Mouse (Mus musculus) megakaryocyte-erythroid progenitor cell, adult 5 weeks (primary cell): Measurements from ENCODE around the gene Ppp2r5b. TPM values are rescaled to one million over a fixed set of nuclear protein-coding genes. Genes with fewer than 3 reads are reported as not detected.

Experiments
- polyA plus RNA-seq: library from polyadenylated mRNA; stranded (reverse); fragments of >175 nt; gene quantifications from 2 replicates; pipeline ENCODE4 v1.2.3, GENCODE M21; 2012

Gene Ppp2r5b
- 17.7 and 17.9 TPM in 2 replicates for polyA plus RNA-seq

GRCm38 (mm10) chr19:6235084-6236052 is at the start of gene Ppp2r5b:
Ppp2r5b (minus strand) TSS chr19:6235872.

DNA sequence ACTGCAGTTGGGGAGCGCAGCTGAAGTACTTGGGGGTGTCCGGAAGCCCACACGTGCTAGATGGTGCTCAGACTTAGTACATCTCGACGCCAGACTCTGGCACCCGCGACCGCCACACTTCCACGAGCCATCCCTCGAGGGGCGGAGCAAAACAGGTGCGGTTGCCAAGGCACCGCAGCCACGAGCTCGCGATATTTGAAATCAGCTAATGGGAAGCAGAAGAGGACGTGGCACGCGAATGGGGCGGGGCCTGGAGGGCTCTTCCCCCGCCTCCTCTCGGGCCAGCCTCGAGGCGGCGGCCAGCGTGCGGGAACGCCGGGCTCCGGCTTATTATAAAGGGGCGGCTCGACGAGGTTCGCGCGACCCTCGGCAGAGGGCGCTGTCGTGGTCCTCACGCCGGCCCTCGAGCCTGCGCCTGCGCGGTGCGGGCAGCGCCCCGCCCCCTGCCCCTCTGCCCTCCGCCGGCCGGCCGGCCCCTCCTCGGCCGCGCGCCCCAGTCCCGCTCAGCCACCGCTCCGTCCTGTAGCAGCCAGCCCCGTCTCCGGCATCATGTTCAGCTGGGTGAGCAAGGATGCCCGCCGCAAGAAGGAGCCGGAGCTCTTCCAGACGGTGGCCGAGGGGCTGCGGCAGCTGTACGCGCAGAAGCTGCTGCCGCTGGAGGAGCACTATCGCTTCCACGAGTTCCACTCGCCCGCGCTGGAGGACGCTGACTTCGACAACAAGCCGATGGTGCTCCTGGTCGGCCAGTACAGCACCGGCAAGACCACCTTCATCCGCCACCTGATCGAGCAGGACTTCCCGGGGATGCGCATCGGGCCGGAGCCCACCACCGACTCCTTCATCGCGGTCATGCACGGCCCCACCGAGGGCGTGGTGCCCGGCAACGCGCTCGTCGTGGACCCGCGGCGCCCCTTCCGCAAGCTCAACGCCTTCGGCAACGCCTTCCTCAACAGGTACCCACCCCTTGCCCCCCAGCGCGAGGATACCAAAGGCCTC is 41.1 kb upstream of the Ppp2r5b start, which contains the start of gene Ehd1:
Gene Ehd1, plus strand, starts transcription at position 300 of the 996 bp plus-strand sequence.

GRCm38 (mm10) chr19:6241274-6242107 is 5.8 kb upstream of the Ppp2r5b start, which contains the start of gene Atg2a:
Atg2a (plus strand) TSS chr19:6241668.

GRCm38 (mm10) chr19:6226135-6226534 is 9.5 kb downstream of the Ppp2r5b start, which contains the start of gene Gpha2:
Gpha2 (plus strand) TSS chr19:6226380.

GRCm38 (mm10) chr19:6184131-6184530 is 51.5 kb downstream of the Ppp2r5b start, which contains the start of gene Majin:
Majin (plus strand) TSS chr19:6184388.

Other genes with a start within 250 kb of the Ppp2r5b start
- gene Slc22a20, start 249.7 kb downstream of the Ppp2r5b start, polyA plus RNA-seq, result not detected in 2 replicates
- 105 and 106 TPM in 2 replicates for gene Capn1, start 220.0 kb downstream of the Ppp2r5b start, polyA plus RNA-seq
- 167 and 179 TPM in 2 replicates for gene Syvn1, start 189.3 kb downstream of the Ppp2r5b start, polyA plus RNA-seq
- gene Mrpl49, start 178.1 kb downstream of the Ppp2r5b start, polyA plus RNA-seq, result 22.3 and 22.4 TPM in 2 replicates
- gene Fau, start 178.0 kb downstream of the Ppp2r5b start, polyA plus RNA-seq, result 4,552 and 5,111 TPM in 2 replicates
- gene Znhit2, start 174.7 kb downstream of the Ppp2r5b start, polyA plus RNA-seq, result 62.2 and 69.2 TPM in 2 replicates
- gene Tm7sf2, start 167.5 kb downstream of the Ppp2r5b start, polyA plus RNA-seq, result 10.4 and 10.7 TPM in 2 replicates
- 42.3 and 58.6 TPM in 2 replicates for gene Vps51, start 158.6 kb downstream of the Ppp2r5b start, polyA plus RNA-seq
- gene Tmem262, start 155.8 kb downstream of the Ppp2r5b start, polyA plus RNA-seq, result not detected in 2 replicates
- gene Gm28374, start 153.6 kb downstream of the Ppp2r5b start, polyA plus RNA-seq, result 0.47 and 1.4 TPM in 2 replicates
- gene Zfpl1, start 150.9 kb downstream of the Ppp2r5b start, polyA plus RNA-seq, result 69.2 and 77.1 TPM in 2 replicates
- 10.9 and 13.6 TPM in 2 replicates for gene Cdca5, start 150.9 kb downstream of the Ppp2r5b start, polyA plus RNA-seq
- gene AC131692.1, start 141.5 kb downstream of the Ppp2r5b start, polyA plus RNA-seq, result 2.3 and 3.3 TPM in 2 replicates
- 0.07 and 0.37 TPM in 2 replicates for gene Naaladl1, start 130.1 kb downstream of the Ppp2r5b start, polyA plus RNA-seq
- gene Sac3d1, start 117.2 kb downstream of the Ppp2r5b start, polyA plus RNA-seq, result 57.7 and 61.3 TPM in 2 replicates
- gene Snx15, start 107.6 kb downstream of the Ppp2r5b start, polyA plus RNA-seq, result 117 and 133 TPM in 2 replicates
- 0.92 and 1.5 TPM in 2 replicates for gene Batf2, start 94.9 kb downstream of the Ppp2r5b start, polyA plus RNA-seq
- 54.7 and 67.6 TPM in 2 replicates for gene Arl2, start 94.3 kb downstream of the Ppp2r5b start, polyA plus RNA-seq
- not detected in 2 replicates for gene Majin, start 51.5 kb downstream of the Ppp2r5b start, polyA plus RNA-seq
- not detected in 2 replicates for gene Gpha2, start 9.5 kb downstream of the Ppp2r5b start, polyA plus RNA-seq
- gene Atg2a, start 5.8 kb upstream of the Ppp2r5b start, polyA plus RNA-seq, result 78.6 and 105 TPM in 2 replicates
- 158 and 171 TPM in 2 replicates for gene Ehd1, start 40.9 kb upstream of the Ppp2r5b start, polyA plus RNA-seq
- 17.3 and 21.8 TPM in 2 replicates for gene Cdc42bpg, start 70.6 kb upstream of the Ppp2r5b start, polyA plus RNA-seq
- gene Men1, start 99.1 kb upstream of the Ppp2r5b start, polyA plus RNA-seq, result 113 and 132 TPM in 2 replicates
- 122 and 145 TPM in 2 replicates for gene Map4k2, start 105.3 kb upstream of the Ppp2r5b start, polyA plus RNA-seq
- 1,917 and 2,290 TPM in 2 replicates for gene Sf1, start 127.8 kb upstream of the Ppp2r5b start, polyA plus RNA-seq
- gene Pygm, start 148.5 kb upstream of the Ppp2r5b start, polyA plus RNA-seq, result 3.7 and 10.9 TPM in 2 replicates
- gene Rasgrp2, start 163.5 kb upstream of the Ppp2r5b start, polyA plus RNA-seq, result 586 and 616 TPM in 2 replicates
- 0.15 and 0.38 TPM in 2 replicates for gene Nrxn2, start 182.9 kb upstream of the Ppp2r5b start, polyA plus RNA-seq